Mouse (Mus musculus) limb, embryonic 11.5 days (tissue): Measurements from ENCODE around the gene Ncam2. TPM values are rescaled to one million over a fixed set of nuclear protein-coding genes. Genes with fewer than 3 reads are reported as not detected.

Experiments
- ATAC-seq: fragments of 200-750 bp; cut with Nextera tagmentation; 2 replicates; pipeline ENCODE4 v1.8.0; 2017; ENCODE audit warnings: low read depth; ENCODE audit not compliant: insufficient number of reproducible peaks, low FRiP score, low TSS enrichment
- DNase-seq: peaks from one replicate; pipeline ENCODE4 v3.0.0-alpha.2; 2015; ENCODE audit warnings: low spot score
- H3K27ac ChIP-seq: fragments of 300-500 bp; sonication (generic); replicated peaks from 2 replicates; pipeline ENCODE4 v1.5.1; 2014; ENCODE audit warnings: low read depth, mild to moderate bottlenecking, low read length
- H3K27me3 ChIP-seq: fragments of 300-500 bp; sonication (generic); 2 replicates; pipeline ENCODE4 v1.6.1; 2014; ENCODE audit warnings: mild to moderate bottlenecking, low read length, mixed read lengths; ENCODE audit not compliant: control insufficient read depth, insufficient read depth
- H3K36me3 ChIP-seq: fragments of 300-500 bp; sonication (generic); 2 replicates; pipeline ENCODE4 v1.6.1; 2014; ENCODE audit warnings: mild to moderate bottlenecking, low read length, moderate library complexity, mixed read lengths; ENCODE audit not compliant: control insufficient read depth, insufficient read depth
- H3K4me1 ChIP-seq: fragments of 300-500 bp; sonication (generic); 2 replicates; pipeline ENCODE4 v1.6.1; 2014; ENCODE audit warnings: low read length, mixed read lengths; ENCODE audit not compliant: control insufficient read depth, insufficient read depth
- H3K4me2 ChIP-seq: fragments of 300-500 bp; sonication (generic); 2 replicates; pipeline ENCODE4 v1.6.1; 2014; ENCODE audit warnings: low read depth, mild to moderate bottlenecking, moderate library complexity; ENCODE audit not compliant: severe bottlenecking
- H3K4me3 ChIP-seq: fragments of 300-500 bp; sonication (generic); 2 replicates; pipeline ENCODE4 v1.5.1; 2014; ENCODE audit warnings: low read depth, low read length
- H3K9ac ChIP-seq: fragments of 300-500 bp; sonication (generic); 2 replicates; pipeline ENCODE4 v1.6.1; 2014; ENCODE audit warnings: mild to moderate bottlenecking, low read length
- H3K9me3 ChIP-seq: fragments of 300-500 bp; sonication (generic); 2 replicates; pipeline ENCODE4 v1.6.1; 2016; ENCODE audit warnings: low read length; ENCODE audit not compliant: control insufficient read depth
- WGBS: fragments of 180-500 bp; shearing (Covaris S2); extraction: QIAGEN DNeasy Blood & Tissue Kit; methylation state at CpG from one replicate; pipeline ENCODE4 v1.1.7; 2014; 5-methylcytosine and 5-hydroxymethylcytosine counted together
- polyA plus RNA-seq: library from polyadenylated mRNA; unstranded; fragments of >200 nt; fragmentation: Nextera tagmentation; extraction: Ambion mirVana; gene quantifications from 2 replicates; pipeline ENCODE4 v1.2.1, GENCODE M21; 2014

The Ncam2 gene
- polyA plus RNA-seq, 1 experiment from 2014 or later: 0.23 TPM

DNA sequence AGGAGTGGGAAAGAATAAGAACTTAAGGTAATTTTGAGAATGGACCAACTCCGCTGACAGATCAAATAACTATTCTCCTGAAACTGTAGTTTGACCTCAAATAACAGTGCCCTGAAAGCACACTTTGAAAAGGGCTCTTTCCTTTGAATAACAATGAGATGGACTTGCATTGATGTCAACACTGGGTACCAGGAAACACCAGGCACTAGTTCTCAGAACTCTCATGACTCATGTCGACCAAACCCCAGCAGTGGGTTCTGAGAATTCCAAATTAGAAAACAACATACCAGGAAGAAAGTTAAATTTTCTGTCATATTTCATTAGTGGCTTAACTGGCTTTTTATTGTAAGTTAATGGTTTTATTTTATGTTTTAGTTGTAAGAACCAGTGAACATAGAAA lies 165.4 kb downstream of the Ncam2 start:
- ATAC-seq (no peak), DNase-seq (no peak)
- no peaks in the 10 kb centered on the region for H3K36me3 ChIP-seq
- no peaks in the 10 kb centered on the region for H3K27me3 ChIP-seq
- H3K27ac ChIP-seq: no peak overlapping the region
- no peak overlapping the region for H3K4me2 ChIP-seq
- 79% methylated on average over 2 of the region's 2 CpGs for WGBS
- H3K9me3 ChIP-seq: no peaks in the 10 kb centered on the region
- H3K4me1 ChIP-seq: no peaks in the 10 kb centered on the region
- H3K9ac ChIP-seq: no peak overlapping the region
- H3K4me3 ChIP-seq: no peak overlapping the region

DNA sequence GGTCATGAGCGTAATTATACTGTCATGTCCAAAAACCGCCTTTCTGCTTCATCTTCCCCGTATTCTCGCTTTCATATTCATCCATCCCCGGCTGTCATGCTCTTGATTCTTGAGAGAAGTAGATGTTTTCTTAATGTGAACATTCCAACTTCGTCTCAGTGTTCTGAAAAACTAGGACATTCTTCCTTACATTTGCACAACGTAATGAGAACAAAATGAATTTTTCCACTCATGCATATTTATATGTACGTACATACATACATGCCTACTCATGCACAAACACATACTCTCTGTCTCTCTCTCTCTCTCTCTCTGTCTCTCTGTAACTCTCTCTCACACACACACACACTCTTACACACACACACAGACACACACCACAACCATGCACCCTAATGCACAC lies 173.7 kb downstream of the Ncam2 start:
- H3K27ac ChIP-seq: no peak overlapping the region
- ATAC-seq (no peak), DNase-seq (no peak)
- H3K27me3 ChIP-seq: no peaks in the 10 kb centered on the region
- WGBS: 87% methylated on average over 8 of the region's 8 CpGs
- no peaks in the 10 kb centered on the region for H3K9me3 ChIP-seq
- no peak overlapping the region for H3K4me2 ChIP-seq
- H3K36me3 ChIP-seq: no peaks in the 10 kb centered on the region
- H3K4me1 ChIP-seq: no peaks in the 10 kb centered on the region
- H3K4me3 ChIP-seq: no peak overlapping the region
- H3K9ac ChIP-seq: no peak overlapping the region

DNA sequence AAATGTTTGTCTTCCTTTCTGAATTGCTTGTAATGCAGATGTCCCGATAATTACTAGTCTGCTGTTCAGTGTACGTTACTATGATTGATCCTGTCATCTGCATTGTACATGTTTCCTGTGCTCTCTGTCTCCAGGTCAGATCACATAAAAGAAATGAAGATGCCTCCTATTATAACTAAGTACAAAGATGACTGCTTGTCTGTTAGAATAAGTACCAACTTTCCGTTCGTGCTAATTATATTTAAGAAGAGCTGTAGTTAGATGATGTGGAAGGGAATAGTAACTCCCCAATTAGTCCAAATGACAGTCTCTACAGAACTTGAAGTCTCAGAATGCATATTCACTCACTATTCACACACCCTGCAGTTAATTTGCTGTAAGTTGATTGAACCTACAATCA lies 179.9 kb downstream of the Ncam2 start:
- no peaks in the 10 kb centered on the region for H3K27me3 ChIP-seq
- H3K4me1 ChIP-seq: no peaks in the 10 kb centered on the region
- H3K4me2 ChIP-seq: no peak overlapping the region
- no peak overlapping the region for H3K27ac ChIP-seq
- ATAC-seq: no peak
- H3K4me3 ChIP-seq: no peak overlapping the region
- no peaks in the 10 kb centered on the region for H3K9me3 ChIP-seq
- no peak overlapping the region for H3K9ac ChIP-seq
- 92% methylated on average over 4 of the region's 4 CpGs for WGBS
- no peaks in the 10 kb centered on the region for H3K36me3 ChIP-seq
- no peak for DNase-seq

DNA sequence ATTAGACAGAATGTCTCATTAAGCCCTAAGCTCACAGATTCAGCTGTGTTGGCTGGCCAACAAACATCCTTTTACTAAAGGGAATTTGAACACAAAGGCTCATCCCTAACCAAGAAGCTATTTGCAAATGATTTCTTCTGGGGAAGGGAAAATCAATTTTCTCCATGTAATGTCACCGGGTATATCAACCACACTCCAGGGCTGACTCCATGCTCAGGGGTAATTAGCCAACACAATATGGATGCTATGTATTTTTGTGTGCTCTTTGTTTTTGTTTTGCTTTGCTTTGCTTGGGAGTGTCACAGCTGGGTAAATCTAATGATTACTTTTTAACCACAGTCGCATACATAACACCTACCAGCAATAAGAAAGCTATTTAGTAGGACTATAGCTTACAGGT lies 188.1 kb downstream of the Ncam2 start:
- Histone ChIP-seq H3K4me3 (no peak overlapping the region), H3K4me1 (no peaks in the 10 kb centered on the region), H3K27ac (no peak overlapping the region), H3K4me2 (no peak overlapping the region), H3K9ac (no peak overlapping the region), H3K27me3 (no peaks in the 10 kb centered on the region), H3K9me3 (no peaks in the 10 kb centered on the region), H3K36me3 (no peaks in the 10 kb centered on the region)
- 91% methylated on average over 2 of the region's 2 CpGs for WGBS
- no peak for DNase-seq
- ATAC-seq: no peak

DNA sequence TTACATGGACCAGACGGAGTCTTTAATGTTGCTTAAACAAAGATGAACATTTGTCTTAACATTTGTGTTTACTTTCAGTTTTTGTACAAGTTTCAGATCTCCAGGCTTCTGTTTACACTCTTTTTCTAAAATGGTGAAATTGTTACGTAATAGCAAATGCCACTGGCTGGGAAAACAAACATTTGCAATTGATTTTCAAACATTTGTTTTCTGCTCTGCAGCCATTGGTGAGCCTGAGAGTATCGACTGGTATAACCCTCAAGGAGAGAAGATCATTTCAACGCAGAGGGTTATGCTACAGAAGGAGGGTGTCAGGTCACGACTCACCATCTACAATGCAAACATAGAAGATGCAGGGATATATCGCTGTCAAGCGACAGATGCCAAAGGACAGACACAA lies 234.1 kb downstream of the Ncam2 start:
- H3K27ac ChIP-seq: no peak overlapping the region
- WGBS: 86% methylated on average over 7 of the region's 7 CpGs
- DNase-seq (no peak), ATAC-seq (no peak)
- H3K9ac ChIP-seq: no peak overlapping the region
- H3K4me3 ChIP-seq: no peak overlapping the region
- no peaks in the 10 kb centered on the region for H3K9me3 ChIP-seq
- no peaks in the 10 kb centered on the region for H3K4me1 ChIP-seq
- H3K4me2 ChIP-seq: no peak overlapping the region
- H3K36me3 ChIP-seq: no peaks in the 10 kb centered on the region
- H3K27me3 ChIP-seq: no peaks in the 10 kb centered on the region

DNA sequence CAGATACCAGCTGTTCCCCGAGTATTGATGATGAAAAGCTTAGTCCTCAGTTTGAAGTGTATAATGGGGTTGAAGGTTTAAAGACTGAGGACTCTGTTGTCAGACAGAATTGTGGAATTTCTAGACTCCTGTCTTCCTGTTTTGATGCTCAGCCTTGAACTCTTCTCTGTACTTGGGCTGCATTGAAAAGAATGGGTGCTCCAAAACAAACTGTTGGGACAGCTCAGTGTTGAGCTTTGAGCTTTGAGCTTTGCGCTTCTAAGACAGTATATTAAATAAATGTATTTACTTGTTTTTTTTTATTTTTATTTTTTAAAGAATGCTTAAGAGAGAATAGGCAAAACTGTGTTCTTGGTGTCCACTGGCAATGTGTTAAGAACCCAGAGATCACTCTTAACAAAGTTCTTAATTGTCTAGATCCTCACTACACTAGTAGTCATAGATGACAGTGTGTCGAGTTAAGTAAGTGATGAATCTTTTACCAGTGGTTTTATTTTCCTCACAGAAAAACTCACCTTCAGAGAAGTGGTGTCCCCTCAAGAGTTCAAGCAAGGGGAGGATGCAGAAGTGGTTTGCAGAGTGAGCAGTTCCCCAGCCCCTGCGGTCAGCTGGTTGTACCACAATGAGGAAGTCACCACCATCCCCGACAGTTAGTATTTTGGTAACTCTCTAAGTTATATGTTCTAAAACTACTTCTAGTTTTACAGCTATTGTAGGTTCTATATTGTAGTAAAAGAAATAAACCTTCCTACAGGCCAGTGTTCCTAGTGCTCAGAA lies 236.8 kb downstream of the Ncam2 start:
- ATAC-seq (no peak), DNase-seq (no peak)
- Histone ChIP-seq H3K36me3 (no peaks in the 10 kb centered on the region), H3K27me3 (no peaks in the 10 kb centered on the region), H3K9ac (no peak overlapping the region), H3K4me2 (no peak overlapping the region), H3K27ac (no peak overlapping the region), H3K4me1 (no peaks in the 10 kb centered on the region), H3K4me3 (no peak overlapping the region), H3K9me3 (no peaks in the 10 kb centered on the region)
- WGBS: 87% methylated on average over 5 of the region's 5 CpGs

DNA sequence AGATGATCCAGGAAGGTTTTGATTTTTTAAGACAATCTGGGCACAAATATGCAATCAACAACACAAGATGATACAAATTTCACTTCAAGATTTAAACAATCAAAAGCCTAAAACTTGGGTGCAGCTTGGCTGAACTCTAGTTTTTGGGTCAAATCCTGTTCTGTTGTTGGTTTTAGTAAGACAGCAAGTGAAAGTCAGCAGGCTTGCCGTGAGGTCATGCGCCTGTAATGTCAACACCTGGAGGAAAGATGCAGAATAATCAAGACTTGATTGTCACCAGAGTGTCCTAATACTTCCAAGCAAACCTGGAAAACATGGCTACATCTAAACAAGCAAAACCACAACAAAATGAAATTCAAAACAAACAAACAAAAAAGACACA lies 237.4 kb downstream of the Ncam2 start:
- Histone ChIP-seq H3K9me3 (no peaks in the 10 kb centered on the region), H3K27ac (no peak overlapping the region), H3K27me3 (no peaks in the 10 kb centered on the region), H3K4me1 (no peaks in the 10 kb centered on the region), H3K36me3 (no peaks in the 10 kb centered on the region), H3K9ac (no peak overlapping the region), H3K4me3 (no peak overlapping the region), H3K4me2 (no peak overlapping the region)
- no peak for DNase-seq
- ATAC-seq: no peak
- WGBS: 88% methylated on average over 2 of the region's 2 CpGs

DNA sequence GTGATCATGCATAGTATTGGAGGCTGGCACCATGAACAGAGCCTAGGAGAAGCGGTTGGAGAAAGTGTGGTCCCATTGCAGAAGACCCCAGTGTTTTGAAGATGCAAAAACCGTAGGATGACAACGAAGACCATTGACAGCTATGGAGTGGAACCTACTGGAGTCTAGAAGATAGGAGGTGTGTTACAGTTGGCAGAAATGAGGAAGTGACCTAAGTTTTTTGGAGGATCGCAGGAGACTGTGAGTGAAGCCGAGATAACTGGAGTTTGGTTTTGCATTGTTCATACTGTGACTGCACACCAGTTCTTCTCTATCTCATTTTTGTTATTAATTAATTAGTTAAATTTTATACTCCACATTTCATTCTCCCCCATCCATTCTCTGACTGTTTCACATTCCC lies 250.4 kb downstream of the Ncam2 start:
- Histone ChIP-seq H3K9me3 (no peaks in the 10 kb centered on the region), H3K4me1 (no peaks in the 10 kb centered on the region), H3K4me3 (no peak overlapping the region), H3K36me3 (no peaks in the 10 kb centered on the region), H3K27ac (no peak overlapping the region), H3K27me3 (no peaks in the 10 kb centered on the region), H3K4me2 (no peak overlapping the region), H3K9ac (no peak overlapping the region)
- 89% methylated on average over 5 of the region's 5 CpGs for WGBS
- no peak for DNase-seq
- no peak for ATAC-seq

DNA sequence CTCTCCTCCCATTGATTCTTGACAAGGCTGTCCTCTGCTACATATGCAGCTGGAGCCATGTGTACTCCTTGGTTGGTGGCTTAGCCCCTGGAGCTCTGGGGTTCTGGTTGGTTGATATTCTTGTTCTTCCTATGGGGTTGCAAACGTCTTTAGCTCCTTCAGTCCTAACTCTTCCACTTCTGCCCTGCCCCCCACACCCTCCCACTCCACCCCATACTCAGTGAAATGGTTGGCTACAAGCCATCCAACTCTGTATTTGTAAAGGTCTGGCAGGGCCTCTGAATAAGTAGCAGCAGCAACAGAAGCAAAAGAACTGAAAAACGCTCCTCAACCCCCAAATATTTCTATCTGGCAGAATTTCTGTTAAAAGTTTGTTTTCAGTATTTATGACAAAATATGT lies 252.5 kb downstream of the Ncam2 start:
- Histone ChIP-seq H3K36me3 (no peaks in the 10 kb centered on the region), H3K4me3 (no peak overlapping the region), H3K9ac (no peak overlapping the region), H3K4me1 (no peaks in the 10 kb centered on the region), H3K27me3 (no peaks in the 10 kb centered on the region), H3K4me2 (no peak overlapping the region), H3K9me3 (no peaks in the 10 kb centered on the region), H3K27ac (no peak overlapping the region)
- ATAC-seq (no peak), DNase-seq (no peak)
- 78% methylated on average over 2 of the region's 2 CpGs for WGBS
